Mouse (Mus musculus) bone marrow, adult 2 months (tissue): ENCODE measurements at regions not wholly inside any gene's neighbourhood (a gene's known extent, or its start where the extent isn't known, plus 50 kb on each side); places are given as distances from the start of the nearest gene placed in this dataset.

Source experiments
- CTCF ChIP-seq: fragments of 200-500 bp; IDR thresholded peaks from 2 replicates; pipeline ENCODE4 v1.5.1; 2011; ENCODE audit warnings: low read length, control low read depth; ENCODE audit not compliant: control insufficient read depth, insufficient read depth
- POLR2A ChIP-seq: fragments of 200-500 bp; IDR thresholded peaks from 2 replicates; pipeline ENCODE4 v1.6.1; 2011; ENCODE audit warnings: low read depth, mild to moderate bottlenecking, control low read depth, low read length, borderline replicate concordance; ENCODE audit not compliant: control insufficient read depth

DNA sequence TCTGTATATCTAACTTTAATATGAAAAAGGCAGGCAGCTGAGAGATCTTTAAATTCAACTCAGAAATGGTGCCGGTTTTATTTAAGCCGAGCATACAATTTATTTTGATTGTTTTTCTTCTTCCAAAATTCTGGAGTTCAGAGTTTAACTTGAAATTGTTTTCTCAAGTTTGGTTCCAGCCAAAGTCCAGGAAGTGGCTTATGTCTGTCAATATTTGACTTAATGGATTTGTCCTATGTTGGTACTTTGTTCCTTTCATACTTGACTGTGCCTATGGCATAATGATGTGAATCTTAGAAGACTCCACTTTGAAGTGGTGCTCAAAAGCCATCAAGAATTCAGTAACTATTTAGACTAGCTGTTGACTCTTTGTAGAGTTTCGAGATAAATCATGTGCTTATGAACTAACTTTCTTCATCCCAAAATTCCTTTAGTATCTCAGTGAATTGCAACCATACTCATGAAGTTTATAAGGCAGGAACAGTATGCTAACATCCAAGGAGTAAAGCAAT is 247.6 kb downstream of the Gm11146 start:
- TF ChIP-seq POLR2A = no peak
- TF ChIP-seq CTCF = no peak
